Mouse (Mus musculus): ENCODE data around the gene Kcnd3.

GRCm38 (mm10) chr3:105505161-105505872 lies 53.2 kb downstream of the Kcnd3 start:
- TF ChIP-seq CTCF (IDR thresholded peaks at IDR 0.05; ENCODE audit: extremely low read depth, insufficient read depth, low read length) (no peak), POLR2A (IDR thresholded peaks at IDR 0.05; ENCODE audit: extremely low read depth, insufficient read depth, low read length) (no peak)
